Mouse (Mus musculus) spleen, postnatal 14 days (tissue): ENCODE data around the gene Zfp871.
"Not testable (repeated sequence)": the region's sequence is repeated elsewhere in the genome, so short reads cannot be mapped to it uniquely, and the experiment has no call there.

ENCODE experiments used
- DNase-seq, 2 experiments: peaks; one replicate each; pipeline ENCODE4 v3.0.0; 2021 to 2022; ENCODE audit warnings: low spot score in 2 of 2

Zfp871 gene

DNA sequence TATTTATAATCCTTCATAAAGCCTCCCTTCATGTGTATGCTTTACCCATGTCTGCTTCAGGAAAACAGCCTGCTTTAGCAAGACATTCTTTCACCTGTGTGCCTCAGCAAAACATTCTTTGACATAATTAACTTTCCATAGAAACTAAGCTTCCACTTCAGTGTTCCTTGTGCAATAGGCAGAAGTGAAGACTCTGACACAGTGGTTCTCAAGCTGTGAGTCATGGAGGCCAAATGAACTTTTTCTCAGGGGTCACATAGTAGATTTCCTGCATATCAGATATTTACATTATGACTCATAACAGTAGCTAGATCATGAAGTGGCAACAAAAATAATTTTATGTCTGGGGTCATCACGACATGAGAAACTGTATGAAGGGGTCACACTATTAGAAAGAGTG is 49.7 kb downstream of the Zfp871 start:
- no peak for DNase-seq

DNA sequence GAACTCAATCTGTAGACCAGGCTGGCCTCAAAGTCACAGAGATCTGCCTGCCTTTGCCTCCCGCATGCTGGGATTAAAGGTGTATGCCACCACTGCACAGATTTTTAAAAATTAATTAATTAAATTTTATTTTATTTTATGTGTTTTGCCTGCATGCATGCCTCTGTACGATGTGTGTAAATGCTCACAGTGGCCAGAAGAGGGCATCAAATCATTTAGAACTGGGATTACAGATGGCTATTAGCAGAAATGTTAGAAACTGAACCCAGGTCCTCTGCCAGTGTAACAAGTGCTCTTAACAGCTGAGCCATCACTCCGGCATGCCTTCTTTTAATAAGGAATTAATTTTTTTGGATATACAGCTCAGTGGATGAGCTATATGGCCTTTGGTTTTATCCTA is 59.1 kb downstream of the Zfp871 start:
- DNase-seq, result no peak

DNA sequence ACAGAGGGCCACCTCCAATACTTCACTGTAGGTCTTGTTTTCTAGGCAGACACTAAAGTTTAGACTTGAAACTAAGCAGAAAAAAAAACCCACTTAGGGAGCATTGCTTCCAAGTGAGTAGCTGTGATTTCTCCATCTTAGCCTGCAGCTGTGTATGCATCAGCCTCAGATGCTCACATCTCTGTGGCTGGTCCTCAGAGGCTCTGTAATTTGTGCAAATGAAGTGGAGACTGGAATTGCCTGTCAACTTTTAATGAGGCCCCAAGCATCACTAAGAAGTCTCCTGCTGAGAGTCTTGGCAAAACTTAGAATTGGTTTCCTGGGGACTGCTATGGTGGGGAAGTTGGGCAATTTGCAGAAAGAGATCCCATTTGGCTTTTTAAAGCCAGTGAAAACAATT is 61.7 kb downstream of the Zfp871 start:
- DNase-seq, result not testable (repeated sequence)

DNA sequence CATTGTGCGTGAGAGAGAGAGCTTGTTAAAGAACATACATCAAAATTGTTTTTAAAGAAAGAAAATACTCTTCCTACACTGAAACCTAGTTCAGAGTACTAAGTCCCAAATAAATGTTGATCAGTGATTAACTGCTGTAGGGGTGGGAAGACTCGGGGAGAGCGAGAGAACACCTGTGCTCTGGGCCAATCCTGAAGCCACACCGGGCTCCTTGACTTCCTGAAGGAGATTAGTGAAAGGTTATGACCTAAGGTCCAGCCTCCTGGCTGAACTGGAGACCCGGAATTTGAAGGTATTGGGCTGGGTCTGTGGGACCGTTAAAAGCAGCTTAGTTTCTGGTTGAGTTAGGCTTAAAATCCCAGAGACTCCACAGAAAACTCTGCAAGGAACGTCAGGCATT is 65.3 kb downstream of the Zfp871 start:
- DNase-seq, result no peak

DNA sequence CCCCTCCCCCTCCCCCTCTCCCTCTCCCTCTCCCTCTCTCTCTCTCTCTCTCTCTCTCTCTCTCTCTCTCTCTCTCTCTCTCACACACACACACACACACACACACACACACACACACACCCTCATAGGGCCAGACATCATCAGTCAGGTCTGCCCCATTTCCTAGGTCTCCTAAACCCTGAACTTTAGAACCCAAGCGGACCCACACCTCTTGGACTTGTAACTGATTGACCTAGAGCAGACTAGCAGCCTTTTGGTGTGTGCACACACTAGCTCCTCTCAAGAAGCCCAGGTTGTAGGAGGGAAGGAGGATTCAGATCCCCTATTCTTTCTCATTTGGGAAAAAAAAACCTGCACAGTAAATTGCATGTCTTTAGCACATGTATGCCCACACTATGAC is 65.9 kb downstream of the Zfp871 start:
- DNase-seq, result not testable (repeated sequence)
